Mouse (Mus musculus) testis, postnatal 14 days (tissue): ENCODE results near the gene Adi1.

Experiments
- DNase-seq: peaks from one replicate; pipeline ENCODE4 v3.0.0; 2021; ENCODE audit warnings: low spot score

Adi1 gene

GRCm38 (mm10) chr12:28694776-28695175, 19.7 kb downstream of the Adi1 start:
- DNase-seq = no peak

DNA sequence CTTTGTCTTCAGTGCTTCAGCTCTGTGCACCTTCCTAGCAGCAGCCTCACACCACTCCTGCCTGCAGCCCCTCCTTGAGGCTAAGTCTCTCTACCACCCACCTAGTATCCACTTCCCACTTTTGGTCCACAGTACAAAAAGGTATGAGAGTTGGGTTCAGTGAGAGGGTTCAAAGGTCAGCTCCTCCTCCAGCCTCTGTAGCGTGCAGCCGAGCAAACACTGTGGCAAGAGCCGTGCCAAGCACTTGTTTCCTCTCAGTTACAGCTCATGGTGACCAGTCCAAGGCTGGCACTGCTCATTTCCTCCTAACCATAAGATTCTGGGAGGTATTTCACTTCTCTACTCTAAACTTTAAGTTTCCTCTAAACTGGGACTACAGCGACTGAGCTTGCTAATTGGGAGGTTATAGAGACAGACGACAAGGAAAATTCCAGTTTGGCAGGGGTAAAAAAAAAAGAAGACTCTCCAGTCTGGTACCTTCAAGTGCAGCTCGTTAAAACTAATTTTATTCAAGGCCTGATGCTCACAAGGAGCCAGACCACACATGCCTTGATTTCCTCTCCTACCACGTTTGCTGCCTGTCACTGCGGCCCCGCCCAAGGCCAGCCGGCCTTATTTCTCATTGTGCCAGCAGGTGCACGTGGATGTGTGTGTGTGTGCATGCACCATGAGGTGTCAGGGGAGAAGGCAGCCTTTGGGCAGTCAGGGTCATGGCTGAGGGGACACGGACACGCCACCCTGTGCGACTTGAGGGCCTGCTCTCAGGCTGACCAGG, 23.0 kb downstream of the Adi1 start:
- no peak for DNase-seq

DNA sequence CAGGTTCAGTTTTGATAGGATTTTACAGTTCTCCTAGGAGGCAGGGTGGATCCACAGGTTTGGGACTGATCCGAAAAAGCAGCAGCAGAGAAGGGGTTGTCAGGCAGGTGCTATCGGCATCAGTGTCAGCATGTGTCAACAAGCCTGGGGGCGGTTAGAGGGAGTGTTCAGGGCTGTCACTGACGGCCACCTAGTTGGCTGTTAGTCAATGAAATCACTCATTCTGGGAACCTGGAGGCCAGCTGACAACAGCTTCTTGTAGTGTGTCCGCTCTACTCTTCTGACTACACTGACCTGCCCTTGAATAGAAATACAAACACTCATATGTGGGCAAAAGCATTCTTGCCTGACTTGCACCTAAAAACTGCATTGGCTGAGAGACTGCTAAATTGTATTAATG, 24.1 kb downstream of the Adi1 start:
- no peak for DNase-seq

GRCm38 (mm10) chr12:28699656-28700055, 24.6 kb downstream of the Adi1 start:
- DNase-seq = peak; percentile 40

- no peak for DNase-seq
Measured at GRCm38 (mm10) chr12:28700101-28700511, 25.1 kb downstream of the Adi1 start.

DNA sequence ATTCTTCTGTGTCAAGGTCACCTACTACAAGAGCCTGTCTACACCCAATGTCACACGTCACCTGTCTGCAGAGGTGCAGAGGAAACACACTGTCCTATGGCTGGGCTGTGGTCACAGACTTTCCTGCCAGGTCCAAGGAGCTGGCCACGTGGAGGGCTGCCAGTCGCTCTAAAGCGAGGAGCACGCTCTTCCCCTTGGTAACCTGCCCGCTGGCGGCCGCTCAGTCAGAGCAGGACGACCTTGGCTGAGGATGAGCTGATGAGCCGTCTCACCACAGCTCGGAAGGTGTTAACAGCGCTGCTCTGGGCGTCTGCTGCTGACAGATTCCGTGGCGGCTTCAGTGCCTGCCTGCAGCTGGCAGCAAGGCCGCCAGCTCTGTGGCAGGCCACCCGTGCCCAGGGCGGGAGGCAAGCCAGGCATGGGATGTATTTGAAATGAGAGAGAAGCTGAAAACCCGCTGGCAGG, 25.6 kb downstream of the Adi1 start:
- DNase-seq = peak; percentile 61

DNA sequence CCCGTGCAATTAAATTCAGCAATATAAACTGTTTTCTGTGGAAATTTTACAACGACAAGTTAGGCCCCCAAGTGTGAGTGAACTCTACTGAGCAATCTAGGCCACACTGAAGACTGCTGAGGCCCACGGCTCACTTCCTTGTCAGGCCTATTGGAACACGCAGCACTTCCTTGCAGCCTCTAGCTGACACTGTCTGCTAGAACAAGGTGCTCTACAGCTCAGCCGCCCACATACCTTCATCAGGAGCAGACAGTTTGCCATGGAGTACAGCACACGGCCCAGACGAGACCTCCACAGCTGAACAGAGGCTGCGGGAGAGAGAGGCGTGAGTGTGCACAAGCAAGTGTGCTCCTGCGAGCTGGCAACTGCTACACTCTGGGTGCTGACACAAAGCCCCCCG, 26.3 kb downstream of the Adi1 start:
- no peak for DNase-seq

DNA sequence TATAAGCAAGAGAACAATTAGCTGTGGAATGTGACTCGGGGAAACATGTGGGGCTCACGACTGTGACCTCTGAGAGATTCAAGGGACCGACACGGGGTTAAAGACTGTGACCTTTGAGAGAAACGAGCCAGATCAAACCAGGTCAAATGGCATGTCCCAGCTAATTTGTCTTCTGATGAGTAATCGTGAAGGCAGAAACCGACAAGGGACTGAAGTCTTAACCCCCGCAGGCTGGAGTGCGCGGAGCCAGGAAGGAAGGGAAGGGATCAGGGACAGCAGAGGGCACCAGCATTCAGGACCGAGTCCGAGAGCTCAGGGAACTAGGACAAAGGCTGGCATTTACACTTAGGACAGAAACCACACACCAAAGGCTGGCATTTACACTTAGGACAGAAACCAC, 29.4 kb downstream of the Adi1 start:
- no peak for DNase-seq

DNA sequence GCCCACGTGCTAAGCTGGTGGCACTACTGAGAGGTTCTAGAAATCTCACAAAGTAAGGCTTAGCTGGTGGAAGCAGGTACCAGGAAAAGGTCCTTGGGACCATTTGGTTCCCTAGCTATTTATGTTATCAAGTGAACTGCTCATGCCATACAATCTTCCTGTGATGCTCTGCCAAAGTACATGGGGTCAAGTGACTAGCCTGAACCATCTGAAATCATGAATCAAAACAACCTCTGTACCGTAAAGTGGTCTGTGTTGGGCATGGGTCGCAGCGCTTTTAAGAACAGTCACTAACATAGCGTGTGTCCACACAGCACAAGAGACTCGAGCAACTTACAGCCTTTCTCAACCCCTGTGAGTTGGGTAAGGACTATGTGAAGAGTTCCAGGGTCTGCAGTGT, 30.2 kb downstream of the Adi1 start:
- DNase-seq = no peak

GRCm38 (mm10) chr12:28708154-28708553, 33.1 kb downstream of the Adi1 start:
- DNase-seq = no peak

GRCm38 (mm10) chr12:28710566-28711185, 35.6 kb downstream of the Adi1 start:
- no peak for DNase-seq

GRCm38 (mm10) chr12:28714822-28715632, 40.0 kb downstream of the Adi1 start:
- DNase-seq = no peak

- no peak for DNase-seq
Measured at GRCm38 (mm10) chr12:28717066-28717465, 42.0 kb downstream of the Adi1 start.

DNA sequence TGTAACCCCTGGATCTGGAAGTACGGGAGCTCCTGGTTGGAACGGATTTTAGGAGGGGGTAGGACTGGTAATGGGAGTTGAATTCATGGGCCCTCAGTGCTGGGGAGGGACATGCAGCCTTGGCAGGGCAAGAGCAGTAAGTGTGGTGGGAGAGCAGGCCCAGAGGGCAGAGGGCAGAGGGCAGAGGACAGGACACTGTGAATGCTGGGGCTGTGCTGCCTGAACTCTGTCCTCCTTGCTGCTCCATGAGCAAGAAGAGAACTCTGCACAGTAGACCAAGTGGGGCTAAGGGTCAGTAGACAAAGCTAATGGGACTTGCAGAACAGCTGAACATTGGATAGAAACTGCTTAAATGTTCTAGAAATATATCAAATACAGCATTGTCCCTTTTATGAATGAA, 43.1 kb downstream of the Adi1 start:
- no peak for DNase-seq

DNA sequence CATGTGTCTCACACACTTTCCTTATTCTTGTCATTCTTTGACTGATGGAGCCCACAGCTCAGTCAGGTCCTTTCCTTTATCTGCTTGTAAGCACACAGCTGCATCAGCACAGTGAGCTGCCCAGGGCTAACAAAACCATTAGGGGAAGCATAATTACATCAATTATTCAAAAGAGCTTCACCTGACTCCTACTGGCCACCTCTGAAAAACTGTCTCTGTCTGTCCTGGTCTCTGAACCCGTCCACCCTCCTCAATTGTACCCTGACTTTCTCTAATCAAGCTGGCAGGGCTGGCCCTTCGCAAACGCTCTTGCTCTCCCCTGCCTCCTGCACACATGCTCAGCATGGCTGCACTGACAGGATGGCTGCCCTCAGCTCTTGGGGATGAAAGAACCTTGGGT, 49.3 kb downstream of the Adi1 start:
- no peak for DNase-seq

DNA sequence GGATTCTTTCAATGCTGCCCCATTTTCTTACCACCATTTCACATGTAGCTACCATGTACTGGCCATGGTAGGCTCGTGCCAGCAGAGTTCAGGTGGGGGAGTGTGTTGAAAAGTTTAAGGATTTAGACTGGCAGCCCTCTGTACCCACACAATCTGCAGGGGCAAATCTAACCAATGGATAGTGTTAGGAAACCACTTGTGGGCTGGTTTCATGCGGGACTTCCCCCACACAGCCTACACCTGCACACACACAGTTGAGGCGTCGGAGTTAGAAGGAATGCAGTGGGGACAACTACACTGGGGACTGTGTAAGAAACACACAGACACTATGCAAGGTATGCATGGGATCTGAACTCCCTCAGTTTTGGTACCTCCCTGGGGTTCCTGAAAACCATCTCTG, 51.2 kb downstream of the Adi1 start:
- no peak for DNase-seq

DNA sequence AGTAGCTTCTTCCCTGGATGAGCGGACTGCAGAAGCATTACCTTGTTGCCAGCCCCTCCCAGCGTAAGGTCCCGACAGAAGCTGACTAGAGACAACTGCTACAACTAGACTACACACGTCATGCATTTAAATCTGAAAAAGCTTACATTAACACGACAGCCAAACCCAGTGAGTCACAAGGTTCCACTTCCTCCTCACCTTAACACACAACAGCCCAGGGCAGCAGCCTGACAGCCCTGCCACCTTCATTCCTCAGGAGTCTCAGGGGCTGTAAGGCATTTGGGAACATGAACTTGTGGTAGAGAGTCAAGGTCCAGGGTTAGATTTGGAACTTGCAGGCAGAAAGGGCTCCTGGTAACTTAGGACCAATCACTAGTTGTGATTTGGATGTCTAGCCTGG, 52.0 kb downstream of the Adi1 start:
- DNase-seq = no peak
